Mouse (Mus musculus) naive thymus-derived CD4-positive, alpha-beta T cell, adult 2 months (primary cell): Measurements from ENCODE around the gene Efhd1.

Source experiments
- DNase-seq: peaks from one replicate; pipeline ENCODE4 v3.0.0-alpha.2; 2011; ENCODE audit warnings: low read depth

Efhd1 gene

GRCm38 (mm10) chr1:87270204-87270603, 6.0 kb downstream of the Efhd1 start:
- DNase-seq, result no peak

- DNase-seq, result no peak
These were observed 6.7 kb downstream of the Efhd1 start for GRCm38 (mm10) chr1:87270641-87271467.

GRCm38 (mm10) chr1:87271596-87271995, 7.4 kb downstream of the Efhd1 start:
- no peak for DNase-seq

- no peak for DNase-seq
These were observed 8.3 kb downstream of the Efhd1 start for GRCm38 (mm10) chr1:87272462-87272861.

GRCm38 (mm10) chr1:87273514-87273942, 9.4 kb downstream of the Efhd1 start:
- no peak for DNase-seq

GRCm38 (mm10) chr1:87274134-87274533, 10.0 kb downstream of the Efhd1 start:
- DNase-seq, result no peak

GRCm38 (mm10) chr1:87275151-87275550, 11.0 kb downstream of the Efhd1 start:
- no peak for DNase-seq

- no peak for DNase-seq
These were observed 11.9 kb downstream of the Efhd1 start for GRCm38 (mm10) chr1:87276056-87276455.

- no peak for DNase-seq
These were observed 16.1 kb downstream of the Efhd1 start for GRCm38 (mm10) chr1:87280281-87280680.

GRCm38 (mm10) chr1:87281599-87282412, 17.6 kb downstream of the Efhd1 start:
- DNase-seq, result no peak

- DNase-seq, result no peak
These were observed 18.2 kb downstream of the Efhd1 start for GRCm38 (mm10) chr1:87282413-87282788.

- DNase-seq, result no peak
These were observed 19.3 kb downstream of the Efhd1 start for GRCm38 (mm10) chr1:87283410-87283960.

GRCm38 (mm10) chr1:87287105-87287504, 22.9 kb downstream of the Efhd1 start:
- DNase-seq, result no peak

GRCm38 (mm10) chr1:87291416-87291815, 27.3 kb downstream of the Efhd1 start:
- no peak for DNase-seq

- DNase-seq, result no peak
These were observed 28.4 kb downstream of the Efhd1 start for GRCm38 (mm10) chr1:87292420-87293190.

- DNase-seq, result no peak
These were observed 30.0 kb downstream of the Efhd1 start for GRCm38 (mm10) chr1:87294063-87294710.

- no peak for DNase-seq
These were observed 30.8 kb downstream of the Efhd1 start for GRCm38 (mm10) chr1:87294951-87295350.

GRCm38 (mm10) chr1:87297346-87297925, 33.3 kb downstream of the Efhd1 start:
- DNase-seq, result no peak

GRCm38 (mm10) chr1:87300360-87301286, 36.5 kb downstream of the Efhd1 start:
- DNase-seq, result no peak

- no peak for DNase-seq
These were observed 37.8 kb downstream of the Efhd1 start for GRCm38 (mm10) chr1:87301971-87302370.
